Mouse (Mus musculus): ENCODE measurements at regions not wholly inside any gene's neighbourhood (a gene's known extent, or its start where the extent isn't known, plus 50 kb on each side); places are given as distances from the start of the nearest gene placed in this dataset.

DNA sequence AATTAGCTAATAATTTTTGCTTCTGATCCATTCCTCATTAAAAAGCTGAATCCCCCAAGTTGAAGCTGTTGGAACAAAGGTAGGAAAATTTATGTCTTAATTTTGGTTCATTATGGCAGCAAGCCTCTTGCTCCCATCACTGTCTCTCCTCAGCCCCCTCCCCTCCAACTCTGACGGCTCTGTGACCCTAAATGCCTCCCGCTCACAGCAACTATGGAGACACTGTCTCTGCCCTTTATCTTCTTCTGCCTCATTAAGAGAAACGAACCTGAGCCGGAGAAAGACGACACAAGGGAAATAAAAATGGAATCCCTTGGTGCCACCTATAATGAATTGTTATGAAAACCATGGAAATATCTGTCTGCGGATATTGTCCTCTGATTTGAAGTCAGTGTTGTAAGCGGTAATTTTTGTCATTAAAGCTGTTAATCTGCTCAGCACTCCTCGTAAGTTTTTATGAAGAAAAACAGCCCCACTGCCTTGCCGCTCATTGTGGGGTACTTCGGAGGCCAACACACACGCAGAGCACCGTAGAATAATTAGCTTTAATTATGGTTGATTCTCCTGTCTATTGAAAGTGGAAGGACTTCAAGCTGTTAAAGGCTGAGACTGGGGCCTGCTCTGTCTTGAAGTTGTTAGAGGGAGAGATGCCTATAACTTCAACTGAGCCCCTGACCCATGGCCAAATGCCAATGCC, 208.1 kb upstream of the Clint1 start:
- no peak for DNase-seq (ENCODE audit: low spot score in 2 of 2)

DNA sequence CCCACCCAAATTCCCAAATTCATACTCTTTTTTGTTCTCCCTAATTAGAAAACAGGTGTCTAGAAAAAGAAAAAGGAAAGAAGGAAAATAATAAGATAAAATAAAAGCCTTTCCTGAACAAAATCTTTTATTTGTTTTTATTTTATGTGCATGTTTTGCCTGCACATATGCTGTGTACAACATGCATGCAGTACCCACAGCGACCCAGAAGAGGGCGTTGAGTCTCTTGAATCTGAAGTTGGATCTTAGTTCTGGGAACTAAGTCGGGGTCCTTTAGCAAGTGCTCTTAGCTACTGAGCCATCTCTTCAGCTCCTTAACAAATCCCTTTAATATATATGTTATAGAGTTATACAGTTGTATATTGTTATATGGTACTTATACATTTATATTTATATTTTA, 206.0 kb upstream of the Clint1 start:
- DNase-seq (ENCODE audit: low spot score in 2 of 2), result no peak

DNA sequence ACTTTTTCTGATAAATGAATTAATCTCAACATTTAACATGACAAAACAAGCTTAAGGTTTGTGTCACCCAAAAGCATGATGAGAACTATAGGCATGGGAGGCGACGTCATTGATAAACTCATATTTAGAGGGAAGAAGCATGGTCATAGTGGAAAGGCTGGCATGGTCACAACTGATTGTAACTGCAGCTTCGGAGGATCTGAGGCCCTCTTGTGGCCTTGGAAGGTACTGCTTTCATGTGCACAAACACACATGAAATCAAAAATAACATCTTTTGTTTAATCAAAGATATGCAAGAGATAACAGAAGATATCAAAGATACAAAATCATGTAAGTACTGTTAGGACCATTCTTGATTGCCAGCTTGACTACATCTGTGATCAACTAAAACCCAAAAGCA, 204.0 kb upstream of the Clint1 start:
- DNase-seq (ENCODE audit: low spot score in 2 of 2), result no peak

DNA sequence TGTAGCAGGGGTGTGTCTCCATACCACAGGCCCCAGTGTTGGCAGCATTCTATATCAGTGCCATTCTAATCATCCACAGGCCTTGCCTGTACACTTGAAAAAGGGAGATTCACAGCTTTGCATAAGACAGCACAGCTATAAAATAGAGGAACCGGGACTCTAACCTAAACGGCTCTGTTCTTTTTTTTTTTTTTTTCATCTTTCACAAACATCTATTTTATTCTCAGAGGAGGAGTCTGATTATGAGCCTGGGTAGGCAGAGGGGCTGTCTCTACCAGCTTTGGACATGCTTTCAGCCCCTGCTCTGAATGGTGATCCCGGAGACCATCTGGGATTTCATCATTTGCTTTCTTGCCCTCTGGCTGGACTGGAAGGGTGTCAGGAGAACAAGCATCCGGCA, 195.6 kb upstream of the Clint1 start:
- no peak for DNase-seq (ENCODE audit: low spot score in 2 of 2)

DNA sequence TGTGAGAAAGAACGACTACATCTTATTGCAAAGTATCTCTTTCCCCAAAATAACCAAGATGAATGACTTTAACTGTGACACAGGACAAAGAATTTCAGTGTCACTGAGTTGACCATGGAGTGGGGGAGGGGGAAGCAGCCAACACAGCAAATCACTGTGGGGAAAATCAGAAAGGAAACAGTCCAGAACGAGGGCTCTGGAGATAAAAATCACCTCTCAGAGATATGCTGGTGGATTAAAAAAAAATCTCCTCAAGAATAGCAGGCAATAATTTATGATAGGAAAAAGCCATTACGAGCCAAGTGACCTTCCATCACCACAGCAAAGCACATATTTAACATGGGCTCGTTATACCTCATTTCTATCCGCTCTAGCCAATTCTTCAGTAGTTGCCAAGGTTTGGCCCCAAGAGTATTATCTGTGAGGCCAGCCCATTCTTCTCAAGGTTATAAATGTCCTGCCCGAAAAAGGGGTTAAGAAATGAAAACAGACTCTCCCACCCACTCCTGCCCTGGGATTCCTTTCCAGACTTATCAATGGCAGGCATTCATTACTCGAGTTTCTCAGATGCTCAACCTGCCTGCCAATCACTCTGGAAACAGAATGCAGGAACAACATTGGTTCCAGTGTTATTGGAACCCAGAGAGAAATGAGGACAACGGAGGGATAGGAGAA, 181.6 kb upstream of the Clint1 start:
- no peak for DNase-seq (ENCODE audit: low spot score in 2 of 2)

DNA sequence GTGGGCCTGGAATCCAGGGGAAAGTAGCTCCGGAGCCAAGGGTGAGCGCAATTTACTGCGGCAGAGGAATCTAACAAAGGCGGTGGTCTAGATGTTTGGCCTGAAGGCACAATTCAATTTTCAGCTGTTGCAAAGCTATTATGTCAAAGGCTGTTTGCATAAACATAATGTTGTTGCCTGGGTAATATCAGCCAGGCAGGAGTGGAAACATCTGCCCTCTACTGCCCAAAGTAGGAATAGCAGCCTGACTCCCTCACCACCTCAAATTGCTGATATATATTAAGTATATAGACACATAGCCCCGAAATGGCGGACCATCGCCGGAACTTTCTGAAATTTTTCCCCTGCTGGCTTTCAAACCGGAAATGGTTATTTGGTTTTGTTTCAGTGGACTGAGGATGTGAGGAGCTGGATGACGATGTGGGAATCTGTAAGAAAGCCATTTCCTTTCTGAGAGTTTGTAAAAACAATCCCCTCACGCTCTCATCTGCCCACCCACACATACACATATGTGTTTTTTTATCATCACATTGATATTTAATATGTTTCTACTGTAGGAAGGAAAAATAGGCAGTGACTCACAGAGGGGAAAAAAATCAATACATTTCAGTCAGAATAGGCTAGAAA, 173.1 kb upstream of the Clint1 start:
- peak; percentile 81 to 87 for DNase-seq (ENCODE audit: low spot score in 2 of 2)

DNA sequence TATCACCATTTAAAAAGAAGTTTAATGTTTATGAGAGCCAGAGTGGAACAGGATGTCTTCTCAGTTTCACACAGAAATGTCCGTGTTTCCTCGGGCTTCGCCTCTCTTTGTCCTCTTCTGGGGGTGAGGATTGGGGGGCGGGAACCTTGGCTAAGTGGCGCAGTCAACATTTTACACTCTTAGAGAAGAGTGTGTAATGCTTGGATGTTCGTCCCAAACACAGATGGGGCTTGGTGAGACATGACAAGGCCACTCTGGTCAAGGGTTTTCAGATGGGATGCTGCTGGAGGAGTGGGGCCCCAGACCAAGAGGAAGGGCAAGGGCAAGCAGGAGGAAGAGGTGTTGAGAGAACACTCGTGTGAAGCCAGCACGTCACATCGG, 172.6 kb upstream of the Clint1 start:
- no peak for DNase-seq (ENCODE audit: low spot score in 2 of 2)

DNA sequence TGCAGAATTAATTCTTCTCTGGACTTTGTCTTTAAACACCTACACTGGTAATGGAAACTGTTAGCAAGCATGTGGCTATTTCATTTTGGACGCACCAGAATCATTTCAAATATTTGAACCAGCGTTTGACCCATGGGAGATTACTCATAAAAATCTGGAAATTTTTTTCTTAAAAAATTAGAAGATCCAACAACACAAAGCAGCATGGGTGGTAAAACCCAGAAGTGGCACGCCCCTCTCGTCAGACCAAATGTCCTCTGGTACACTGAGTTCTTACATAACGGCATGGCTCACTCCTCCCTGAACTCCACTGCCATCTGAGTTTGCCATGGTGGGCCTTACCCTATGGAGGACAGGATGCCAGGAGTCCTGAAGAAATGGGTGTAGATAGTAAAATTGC, 166.3 kb upstream of the Clint1 start:
- DNase-seq (ENCODE audit: low spot score in 2 of 2), result no peak

DNA sequence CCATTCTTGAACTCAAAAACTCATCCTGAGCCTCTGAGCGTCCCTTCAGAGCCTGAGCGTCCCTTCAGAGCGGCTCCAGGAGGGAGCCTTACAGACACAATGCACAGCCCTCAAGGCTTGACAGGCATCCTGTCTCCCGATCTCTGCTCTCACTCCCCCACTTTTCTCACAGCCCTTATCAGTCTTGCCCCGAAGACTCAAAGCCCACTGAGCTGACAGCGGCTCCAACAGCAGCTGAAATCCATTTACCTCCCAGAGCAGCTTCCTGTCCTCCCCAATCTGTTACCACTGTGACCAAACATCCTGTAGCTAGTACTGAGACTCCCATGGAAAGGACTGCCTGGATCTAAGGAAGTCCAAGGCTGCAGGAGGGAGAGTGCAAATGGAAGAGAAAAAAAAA, 158.6 kb upstream of the Clint1 start:
- DNase-seq (ENCODE audit: low spot score in 2 of 2), result no peak

DNA sequence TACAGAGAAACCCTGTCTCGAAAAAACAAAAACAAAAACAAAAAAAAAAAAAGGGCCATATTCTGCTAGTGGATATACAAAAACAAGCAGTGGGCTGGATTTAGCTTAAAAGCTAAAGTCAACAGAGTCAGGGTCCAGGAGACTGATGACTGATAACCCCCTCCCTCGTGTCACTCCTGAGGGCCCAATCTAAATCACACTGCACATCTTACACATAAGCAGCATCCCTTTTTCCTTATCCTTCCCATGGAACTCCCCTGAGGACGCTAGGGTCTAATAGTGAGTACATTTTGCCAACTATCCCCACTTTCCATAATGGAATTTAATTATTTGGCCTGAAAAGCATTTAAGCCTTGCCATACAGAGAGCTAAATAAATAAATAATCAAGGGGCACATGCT, 150.3 kb upstream of the Clint1 start:
- DNase-seq (ENCODE audit: low spot score in 2 of 2), result no peak

DNA sequence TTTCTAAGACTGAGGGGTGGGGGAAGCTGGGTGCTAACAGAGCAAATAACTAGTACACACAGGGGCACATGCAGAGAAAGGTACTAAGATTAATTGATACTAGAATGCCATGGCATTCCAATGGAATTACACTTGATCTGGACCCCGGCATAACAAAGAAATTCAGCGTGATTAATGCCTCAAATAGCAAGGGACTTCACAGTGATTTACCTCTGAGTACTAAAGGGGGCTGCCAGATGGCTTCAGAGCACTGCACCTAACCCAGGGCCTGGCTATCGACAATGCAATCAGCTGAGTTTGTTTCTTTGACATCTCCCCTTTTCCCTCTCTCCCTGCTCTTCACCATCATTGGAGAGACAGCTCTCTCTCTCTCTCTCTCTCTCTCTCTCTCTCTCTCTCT, 148.9 kb upstream of the Clint1 start:
- DNase-seq (ENCODE audit: low spot score in 2 of 2), result no peak

DNA sequence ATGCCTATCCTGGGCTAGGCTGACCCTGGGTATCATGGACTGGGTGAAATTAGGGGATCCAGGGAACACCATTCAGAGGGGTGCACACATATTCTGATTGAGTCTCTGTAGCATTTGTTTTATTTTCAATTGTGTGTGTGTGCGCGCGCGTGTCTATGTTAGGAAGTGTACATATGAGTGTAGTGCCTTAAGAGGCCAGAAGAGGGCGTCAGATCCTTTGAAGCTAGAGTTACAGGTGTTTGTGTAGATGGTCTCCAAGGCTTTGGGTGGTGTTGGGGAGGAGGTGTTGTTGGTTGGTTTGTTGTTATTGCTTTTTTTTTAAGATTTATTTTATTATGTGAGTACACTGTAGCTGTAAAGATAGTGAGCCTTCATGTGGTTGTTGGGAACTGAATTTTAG, 147.4 kb upstream of the Clint1 start:
- DNase-seq (ENCODE audit: low spot score in 2 of 2), result no peak

DNA sequence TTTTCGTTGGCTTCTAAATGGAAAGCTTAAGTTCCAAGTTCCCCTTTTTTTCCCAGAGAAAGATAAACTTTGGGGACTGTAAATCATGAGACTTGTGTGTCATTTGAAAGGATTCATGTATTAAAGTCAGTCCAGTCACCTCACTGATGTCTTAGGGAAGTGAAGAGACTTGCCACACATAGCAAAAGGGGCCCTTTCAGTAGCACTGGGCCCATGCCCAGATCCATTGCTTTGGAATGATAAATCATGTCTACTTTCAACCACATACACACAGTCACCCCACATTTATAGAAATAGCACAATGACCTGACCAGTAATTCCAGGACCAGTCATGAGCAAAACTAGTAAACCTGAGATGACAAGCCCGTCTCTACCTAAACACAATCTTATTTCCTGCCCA, 133.2 kb upstream of the Clint1 start:
- no peak for DNase-seq (ENCODE audit: low spot score in 2 of 2)

DNA sequence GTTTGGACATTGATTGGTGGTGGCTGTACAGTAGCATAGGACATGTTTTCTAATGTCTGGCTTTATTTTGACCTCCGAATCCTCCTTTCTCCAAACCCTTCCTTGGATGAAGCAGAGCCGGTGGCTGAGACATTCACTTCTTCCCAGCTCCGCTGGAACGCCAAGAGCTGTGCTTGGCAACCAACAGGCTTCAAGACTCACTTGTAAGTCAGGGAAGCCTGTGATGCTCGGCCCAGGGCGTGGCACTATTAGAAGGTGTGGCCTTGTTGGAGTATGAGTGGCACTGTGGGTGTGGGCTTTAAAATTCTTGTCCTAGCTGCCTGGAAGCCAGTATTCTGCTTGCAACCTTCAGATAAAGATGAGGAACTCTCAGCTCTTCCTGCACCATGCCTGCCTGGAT, 132.0 kb upstream of the Clint1 start:
- DNase-seq (ENCODE audit: low spot score in 2 of 2), result no peak

DNA sequence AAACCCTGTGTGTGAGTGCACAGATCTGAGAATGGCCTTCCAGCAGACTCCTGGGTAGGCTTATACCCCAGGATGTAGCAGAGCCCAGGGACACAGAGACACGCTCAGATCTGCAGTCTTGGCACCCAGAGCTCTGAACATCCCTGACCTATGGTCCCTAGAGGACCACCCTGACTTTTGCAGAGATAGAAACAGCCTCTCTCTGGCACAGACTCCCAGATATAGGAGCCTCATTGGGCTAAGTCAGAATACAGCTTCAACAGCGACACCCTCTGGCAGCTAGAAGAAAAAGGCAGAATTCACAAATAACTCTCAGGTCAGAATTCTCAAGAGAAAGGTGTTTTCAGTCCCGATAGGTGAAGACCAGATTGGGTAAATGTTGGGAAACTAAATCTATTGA, 115.3 kb upstream of the Clint1 start:
- DNase-seq (ENCODE audit: low spot score in 2 of 2), result no peak

DNA sequence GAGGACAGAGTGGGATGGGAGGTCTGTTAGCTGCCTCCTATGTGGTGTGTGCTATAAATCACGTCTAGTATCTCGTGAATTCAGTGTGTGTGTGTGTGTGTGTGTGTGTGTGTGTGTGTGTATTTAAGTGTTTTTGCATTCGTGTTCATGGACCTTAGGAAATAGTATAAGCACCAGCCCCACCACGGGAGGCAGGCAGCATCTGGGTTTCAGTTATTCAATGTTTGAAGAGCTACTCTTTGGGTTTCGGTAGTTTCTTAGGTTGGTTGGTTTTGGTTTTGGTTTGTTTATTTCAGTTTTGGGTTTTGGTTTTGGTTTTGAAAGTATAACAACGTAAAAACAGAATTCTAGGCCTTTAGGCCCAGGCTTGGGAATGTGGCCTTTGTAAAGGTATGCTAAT, 113.5 kb upstream of the Clint1 start:
- DNase-seq (ENCODE audit: low spot score in 2 of 2), result no peak

DNA sequence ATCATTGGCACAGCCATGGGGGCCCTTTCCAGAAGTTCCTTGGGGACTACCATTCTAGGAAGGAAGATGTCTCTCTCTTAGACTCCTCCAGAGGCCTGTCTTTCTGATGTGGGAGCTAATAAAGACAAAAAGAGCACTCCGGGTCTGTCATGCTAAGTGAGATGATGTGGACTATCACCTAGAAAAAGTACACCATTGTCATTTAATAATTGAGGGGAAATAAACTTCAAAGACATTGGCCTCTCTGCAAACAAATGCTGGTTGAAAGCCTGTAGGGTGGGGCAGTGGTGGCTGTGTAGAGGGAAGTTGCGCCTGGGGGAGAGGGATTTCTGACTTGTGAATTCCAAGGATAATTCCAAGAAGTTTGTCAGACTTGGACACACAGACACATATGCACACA, 105.9 kb upstream of the Clint1 start:
- no peak for DNase-seq (ENCODE audit: low spot score in 2 of 2)

DNA sequence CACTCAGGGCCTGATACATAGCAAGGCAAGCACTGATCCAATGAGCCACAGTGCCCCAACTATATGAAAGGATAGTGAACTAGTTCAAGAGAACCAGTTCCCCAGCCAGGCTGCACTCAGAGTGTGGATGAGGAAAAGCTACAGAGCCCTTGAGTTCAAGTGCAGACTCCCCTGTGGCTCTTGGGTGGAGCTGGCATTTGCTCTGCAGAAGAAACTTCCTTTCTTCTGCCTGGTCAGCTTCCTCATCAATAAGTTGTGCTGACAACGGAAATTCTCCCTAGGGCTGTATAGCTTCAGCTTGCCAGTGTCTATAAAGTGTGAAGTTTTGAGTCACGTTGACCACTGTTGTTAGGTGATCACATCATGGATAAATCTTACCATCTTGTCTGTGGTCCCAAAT, 101.6 kb upstream of the Clint1 start:
- no peak for DNase-seq (ENCODE audit: low spot score in 2 of 2)

DNA sequence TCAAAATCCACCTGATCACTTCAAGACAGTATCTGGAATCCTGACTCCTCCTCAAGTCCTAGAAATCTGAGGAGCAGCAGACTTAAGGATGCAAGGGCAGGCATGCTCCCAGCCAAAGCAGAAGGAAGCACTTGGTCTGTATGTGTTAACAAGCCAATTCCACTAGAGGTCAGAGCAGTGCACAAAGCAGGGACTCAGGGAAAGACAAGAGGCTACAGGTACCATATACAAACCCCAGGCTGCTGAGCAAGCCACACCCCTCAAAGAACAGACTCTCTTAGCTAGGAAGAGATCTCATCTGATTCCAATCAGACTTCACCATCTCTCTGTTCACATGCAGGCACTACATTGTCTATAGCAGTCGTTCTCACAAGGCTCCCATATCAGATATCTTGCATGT, 99.6 kb upstream of the Clint1 start:
- peak; percentile 11 to 35 for DNase-seq (ENCODE audit: low spot score in 2 of 2)

DNA sequence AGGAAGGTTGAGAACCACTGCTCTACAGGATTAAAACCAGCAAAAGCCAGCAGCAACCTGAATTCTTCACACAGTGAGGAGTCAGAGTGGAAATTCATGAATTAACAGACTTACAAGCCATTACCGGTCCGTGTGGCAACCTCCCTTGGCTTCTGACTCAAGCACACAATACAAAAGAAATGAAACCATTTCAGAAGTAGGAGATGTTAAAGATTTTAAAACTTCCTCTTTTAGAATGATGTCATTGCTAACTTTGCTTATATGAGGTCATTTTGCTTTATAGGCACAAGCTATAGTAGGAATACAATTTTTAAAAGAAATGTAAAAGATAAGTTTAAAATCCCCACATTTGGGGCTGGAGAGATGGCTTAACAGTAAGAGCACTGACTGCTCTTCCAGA, 99.1 kb upstream of the Clint1 start:
- DNase-seq (ENCODE audit: low spot score in 2 of 2), result no peak

DNA sequence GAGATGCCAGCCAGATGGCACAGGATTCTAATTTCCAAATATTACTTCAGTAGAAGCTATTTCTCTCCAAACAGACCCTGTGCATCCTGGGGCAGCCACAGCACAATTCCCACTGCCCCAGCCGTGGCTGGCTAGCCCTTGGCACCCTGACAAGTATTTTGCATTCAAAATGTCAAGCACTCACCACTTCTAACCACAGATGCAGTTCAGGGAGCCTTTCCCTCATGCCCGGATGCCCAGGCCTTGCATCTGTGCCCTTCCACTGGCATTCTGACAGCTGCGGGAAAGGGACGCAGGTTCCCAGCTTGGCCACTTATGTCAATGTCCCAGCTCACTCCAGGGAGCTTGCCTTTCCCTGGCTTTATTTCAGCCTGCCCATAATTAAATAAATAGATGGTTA, 84.8 kb upstream of the Clint1 start:
- no peak for DNase-seq (ENCODE audit: low spot score in 2 of 2)

DNA sequence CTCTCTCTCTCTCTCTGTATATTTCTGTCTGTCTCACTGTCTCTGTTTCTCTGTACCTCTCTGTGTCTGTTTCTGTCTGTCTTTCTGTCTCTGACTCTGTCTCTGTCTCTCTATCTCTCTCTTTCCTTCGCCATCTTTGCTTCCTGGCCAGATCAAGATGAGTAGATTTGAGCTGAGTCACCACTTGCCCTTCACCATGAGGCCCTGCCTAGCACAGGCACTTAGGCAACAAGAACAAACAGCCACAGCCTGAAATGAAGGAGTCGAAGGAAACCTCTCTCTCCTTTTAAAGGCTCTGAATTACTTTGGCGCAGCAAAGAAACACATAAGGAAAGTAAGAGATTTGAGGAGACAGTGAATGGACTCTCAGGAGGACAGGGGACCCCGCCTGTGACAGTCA, 69.4 kb upstream of the Clint1 start:
- DNase-seq (ENCODE audit: low spot score in 2 of 2), result no peak

DNA sequence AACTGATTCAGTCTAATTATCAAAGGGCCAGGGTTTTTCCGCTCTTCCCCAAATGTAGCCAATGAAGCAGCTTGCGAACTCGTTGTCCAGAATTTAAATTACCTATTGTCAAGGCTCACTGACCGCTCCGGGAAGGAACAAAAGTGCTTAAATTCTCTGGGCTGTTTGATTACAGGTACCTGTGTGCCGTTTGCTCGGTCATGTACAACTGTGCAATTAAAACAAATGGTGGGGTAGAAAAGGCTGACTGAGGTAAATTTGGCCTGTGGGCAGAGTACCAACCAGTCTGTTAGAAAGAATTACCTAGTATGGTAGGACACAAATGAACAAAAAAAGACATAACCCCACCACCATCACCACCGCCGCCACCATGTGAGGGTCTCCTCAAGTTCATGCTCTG, 66.0 kb upstream of the Clint1 start:
- no peak for DNase-seq (ENCODE audit: low spot score in 2 of 2)

DNA sequence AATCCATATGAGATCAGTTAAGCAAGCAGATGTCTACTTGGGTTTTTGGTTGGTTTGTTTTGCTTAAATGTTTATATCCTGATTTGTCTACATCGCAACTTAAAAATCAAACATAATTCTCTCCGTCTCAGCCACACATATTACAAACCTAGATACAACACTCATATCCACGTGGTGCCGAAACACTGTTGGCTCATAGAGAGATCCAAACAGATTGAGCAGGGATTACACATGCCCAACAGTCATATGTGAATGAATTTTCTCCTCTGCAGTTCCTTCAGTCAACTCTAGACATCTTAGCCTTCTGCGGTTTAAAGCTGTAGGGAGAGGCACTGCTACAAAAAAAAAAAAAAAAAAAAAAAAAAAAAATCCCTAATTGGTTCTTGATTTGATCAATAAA, 64.4 kb upstream of the Clint1 start:
- DNase-seq (ENCODE audit: low spot score in 2 of 2), result no peak
